30 mouse cellular contexts compared by ENCODE assay signal in the genomic region with DNA sequence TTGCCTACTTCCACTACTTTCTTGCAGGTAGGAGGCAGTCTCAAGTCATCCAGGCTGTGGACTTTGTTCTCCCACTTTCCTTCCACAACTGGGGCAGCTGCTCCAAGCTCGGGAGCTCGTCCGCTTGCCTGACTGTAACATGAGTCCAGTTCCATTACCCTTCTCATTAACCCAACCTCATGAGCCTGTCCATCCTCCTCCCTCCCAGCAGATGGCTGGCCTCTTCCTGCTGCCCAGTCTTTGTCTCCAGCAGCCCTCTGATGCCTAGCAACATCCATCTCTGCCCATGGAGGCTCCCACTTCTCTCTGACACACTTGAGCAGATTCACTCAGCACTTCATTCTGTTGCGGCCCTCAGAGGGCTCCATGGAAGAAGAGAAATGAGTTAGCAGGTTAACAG.
DNase-seq lines count a peak whose midpoint lies in the region; ATAC-seq and TF ChIP-seq lines count a peak whose summit lies in the region.
"Had no signal": no experiment of that assay in that cellular context is flagged by ENCODE, and none has a peak within 500 bp of the region (broad histone marks: within the 10 kb centered on the region; RNA-seq: fewer than 3 reads in every experiment).

No protein-coding gene starts in this region.

- ATAC-seq in hindbrain, embryonic 11.5 days (ENCODE audit: low FRiP score): peak; percentile 32; the same call in 1 of the 2 replicates
- ATAC-seq in hindbrain, postnatal 0 days: no peak
- ATAC-seq in liver, postnatal 0 days: no peak
- ATAC-seq: activated CD4-positive, CD25-positive, alpha-beta regulatory T cell, adult 4 months; forebrain, embryonic 15.5 days; midbrain, embryonic 13.5 days had no signal

- H3K27me3 ChIP-seq in hindbrain, embryonic 11.5 days (ENCODE audit: control insufficient read depth, insufficient read depth, low read length): no peaks in the 10 kb centered on the region
- no peaks in the 10 kb centered on the region for H3K27me3 ChIP-seq in hindbrain, postnatal 0 days (ENCODE audit: insufficient read depth, low read length)
- no peaks in the 10 kb centered on the region for H3K27me3 ChIP-seq in liver, postnatal 0 days (ENCODE audit: insufficient read depth, low read length)
- H3K27me3 ChIP-seq: CH12.LX; forebrain, embryonic 15.5 days; heart, embryonic 12.5 days; limb, embryonic 15.5 days; liver, embryonic 13.5 days; midbrain, embryonic 13.5 days; stomach, embryonic 15.5 days had no signal

- 48% methylated on average over 4 of the region's 4 CpGs for WGBS in hindbrain, embryonic 11.5 days
- WGBS in hindbrain, postnatal 0 days: 69% methylated on average over 4 of the region's 4 CpGs
- whole genome bisulfite sequencing in liver, postnatal 0 days (ENCODE audit: insufficient replicate concordance): 78% methylated on average over 4 of the region's 4 CpGs

- H3K9ac ChIP-seq in hindbrain, embryonic 11.5 days (ENCODE audit: low read depth, low read length): no peak overlapping the region
- H3K9ac ChIP-seq in hindbrain, postnatal 0 days (replicated peaks; ENCODE audit: low read length): no peak overlapping the region
- no peak overlapping the region for H3K9ac ChIP-seq in liver, postnatal 0 days (replicated peaks)
- H3K9ac ChIP-seq: forebrain, embryonic 15.5 days; heart, embryonic 12.5 days; limb, embryonic 15.5 days; liver, embryonic 13.5 days; midbrain, embryonic 13.5 days; stomach, embryonic 15.5 days had no signal

- H3K9me3 ChIP-seq in hindbrain, embryonic 11.5 days (ENCODE audit: control insufficient read depth, low read length): no peaks in the 10 kb centered on the region
- no peaks in the 10 kb centered on the region for H3K9me3 ChIP-seq in hindbrain, postnatal 0 days (ENCODE audit: low read length)
- no peaks in the 10 kb centered on the region for H3K9me3 ChIP-seq in liver, postnatal 0 days (ENCODE audit: low read length)
- H3K9me3 ChIP-seq: forebrain, embryonic 15.5 days; limb, embryonic 10.5 days; limb, embryonic 15.5 days; liver, embryonic 13.5 days; midbrain, embryonic 13.5 days; stomach, embryonic 15.5 days had no signal

- no peaks in the 10 kb centered on the region for H3K36me3 ChIP-seq in hindbrain, embryonic 11.5 days (ENCODE audit: control insufficient read depth, insufficient read depth, low read length)
- H3K36me3 ChIP-seq in hindbrain, postnatal 0 days (ENCODE audit: insufficient read depth, low read length): no peaks in the 10 kb centered on the region
- no peaks in the 10 kb centered on the region for H3K36me3 ChIP-seq in liver, postnatal 0 days (replicated peaks; ENCODE audit: insufficient read depth, low read length)
- H3K36me3 ChIP-seq: forebrain, embryonic 15.5 days; heart, embryonic 12.5 days; limb, embryonic 10.5 days; limb, embryonic 15.5 days; liver, embryonic 13.5 days; midbrain, embryonic 13.5 days; stomach, embryonic 15.5 days had no signal

- DNase-seq in cerebellum, postnatal 10 days: peak; percentile 11 to 23
- no peak for DNase-seq in cerebellum, adult 9-11 months
- peak; percentile 23 for DNase-seq in hindbrain, embryonic 11.5 days (ENCODE audit: low spot score)
- no peak for DNase-seq in hindbrain, postnatal 0 days (ENCODE audit: low spot score)
- peak; percentile 50 for DNase-seq in retina, postnatal 1 day
- DNase-seq in retina, embryonic 14.5 days (ENCODE audit: low spot score): no peak
- DNase-seq in liver, postnatal 0 days: no peak
- DNase-seq: adrenal gland, adult 2 months; adrenal gland, postnatal 36 days; cerebellum, adult 18-20 months; cerebellum, postnatal 25 days; gastrocnemius, adult 2 months; gastrocnemius, postnatal 36 days; heart, adult 2 months; heart, postnatal 4 days; kidney, adult 8-10 months; layer of hippocampus, postnatal 36 days; liver, embryonic 13.5 days; lung, adult 2 months; lung, postnatal 10 days; right cerebral cortex, postnatal 25 days had no signal

- no peak overlapping the region for H3K27ac ChIP-seq in hindbrain, embryonic 11.5 days (ENCODE audit: low read depth, low read length)
- no peak overlapping the region for H3K27ac ChIP-seq in hindbrain, postnatal 0 days
- no peak overlapping the region for H3K27ac ChIP-seq in liver, postnatal 0 days (ENCODE audit: low read depth)
- H3K27ac ChIP-seq: forebrain, embryonic 15.5 days; gastrocnemius, adult 2 months; heart, adult 2 months; limb, embryonic 10.5 days; limb, embryonic 15.5 days; liver, embryonic 13.5 days; macrophage; midbrain, embryonic 13.5 days; stomach, embryonic 15.5 days had no signal

- no peaks in the 10 kb centered on the region; the same call in 1 of the 2 replicates for H3K4me1 ChIP-seq in hindbrain, embryonic 11.5 days (replicated peaks; ENCODE audit: control insufficient read depth, insufficient read depth, low read length)
- 0 out of 2 replicates have a peak, but pooled peaks cover 3% of the 10 kb centered on the region for H3K4me1 ChIP-seq in hindbrain, postnatal 0 days (ENCODE audit: insufficient read depth, low read length)
- no peaks in the 10 kb centered on the region for H3K4me1 ChIP-seq in liver, postnatal 0 days (ENCODE audit: insufficient read depth)
- H3K4me1 ChIP-seq: heart, embryonic 12.5 days; limb, embryonic 10.5 days; limb, embryonic 15.5 days; liver, embryonic 13.5 days; midbrain, embryonic 13.5 days; stomach, embryonic 15.5 days had no signal

- H3K4me2 ChIP-seq in hindbrain, embryonic 11.5 days (replicated peaks; ENCODE audit: low read depth, low read length): no peak overlapping the region
- H3K4me2 ChIP-seq in hindbrain, postnatal 0 days (ENCODE audit: low read depth, low read length): no peak overlapping the region
- no peak overlapping the region for H3K4me2 ChIP-seq in liver, postnatal 0 days (ENCODE audit: low read depth, low read length)
- H3K4me2 ChIP-seq: forebrain, embryonic 15.5 days; heart, embryonic 12.5 days; limb, embryonic 15.5 days; liver, embryonic 13.5 days; midbrain, embryonic 13.5 days; stomach, embryonic 15.5 days had no signal

- no peak overlapping the region for H3K4me3 ChIP-seq in hindbrain, embryonic 11.5 days (ENCODE audit: low read depth, low read length)
- no peak overlapping the region for H3K4me3 ChIP-seq in hindbrain, postnatal 0 days (ENCODE audit: low read length)
- H3K4me3 ChIP-seq in liver, postnatal 0 days (ENCODE audit: low read depth, low read length): no peak overlapping the region
- H3K4me3 ChIP-seq: forebrain, embryonic 15.5 days; gastrocnemius, adult 2 months; heart, adult 2 months; heart, embryonic 12.5 days; limb, embryonic 10.5 days; limb, embryonic 15.5 days; liver, embryonic 13.5 days; midbrain, embryonic 13.5 days; stomach, embryonic 15.5 days had no signal

- TF ChIP-seq CTCF in hindbrain, postnatal 0 days (IDR thresholded peaks at IDR 0.05; ENCODE audit: low read depth): no peak
- TF ChIP-seq CTCF in liver, postnatal 0 days (IDR thresholded peaks at IDR 0.05; ENCODE audit: low read depth): no peak

- TF ChIP-seq EP300 in liver, postnatal 0 days (IDR thresholded peaks at IDR 0.05; ENCODE audit: low read depth): no peak

Comparison
In these comparisons a context has a peak if more than half of its experiments do, and no peak if none do; other contexts are left out.
1. DNase-seq: peak in cerebellum, postnatal 10 days (2 of 2), hindbrain, embryonic 11.5 days (single experiment) and retina, postnatal 1 day (single experiment); none in cerebellum, adult 9-11 months (single experiment), hindbrain, postnatal 0 days (single experiment), retina, embryonic 14.5 days (single experiment) and liver, postnatal 0 days (single experiment).